Mouse (Mus musculus): Measurements from ENCODE around the gene Ttll13.

- no peak for TF ChIP-seq GATA1 (IDR thresholded peaks at IDR 0.05; ENCODE audit: borderline replicate concordance, low read length)
- no peak for TF ChIP-seq FLI1 (IDR thresholded peaks at IDR 0.05; ENCODE audit: low read length)
Measured at GRCm38 (mm10) chr7:80255981-80256380, 9.8 kb downstream of the Ttll13 start.
